Mouse (Mus musculus) T-helper 17 cell (primary cell): ENCODE results near the gene Sugct.

Experiments
- in situ Hi-C, 2 experiments: fragments of 300-600 bp; cut with MboI, MseI; formaldehyde crosslinking; loops; 1 replicate in 1 of 2; 2 replicates in 1 of 2; pipeline ENCODE4 v1.15.1; 2025; ENCODE audit warnings: high pct_unique_total_duplicates in 2 of 2

The Sugct gene

DNA sequence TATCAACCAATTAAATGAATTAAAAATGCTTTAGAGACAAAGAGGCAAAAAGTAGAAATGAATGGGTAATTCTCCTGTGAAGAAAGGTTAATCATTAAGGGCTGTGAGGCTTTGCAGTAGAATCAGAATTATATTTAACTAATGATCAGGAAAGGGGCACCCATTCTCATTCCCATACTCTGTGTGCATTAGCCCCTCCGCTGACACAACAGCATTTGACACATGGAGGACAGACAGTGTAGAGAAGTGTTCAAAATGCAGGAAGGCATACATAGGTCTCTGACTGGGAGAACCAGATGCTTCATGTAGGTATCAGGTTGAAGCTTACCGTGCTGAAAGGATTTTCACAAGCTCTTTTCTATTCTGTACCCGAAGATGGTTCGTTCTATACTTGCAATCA lies 393.8 kb downstream of the Sugct start:
- in situ Hi-C loops = no loop called here

- in situ Hi-C loops = no loop called here
These were observed 397.8 kb downstream of the Sugct start for GRCm38 (mm10) chr13:17297462-17298005.

GRCm38 (mm10) chr13:17296912-17297311 lies 398.4 kb downstream of the Sugct start:
- in situ Hi-C loops = no loop called here

- in situ Hi-C loops = no loop called here
These were observed 398.9 kb downstream of the Sugct start for GRCm38 (mm10) chr13:17296460-17296859.

GRCm38 (mm10) chr13:17291057-17291456 lies 404.3 kb downstream of the Sugct start:
- in situ Hi-C loops = no loop called here

- in situ Hi-C loops = loop anchor here in 1 of 2 experiments (10.0 kb wide), 1 partner anchor 1626 kb away; no protein-coding TSS in a partner anchor
These were observed 407.0 kb downstream of the Sugct start for GRCm38 (mm10) chr13:17288377-17288776.

- in situ Hi-C loops = no loop called here
These were observed 449.4 kb downstream of the Sugct start for GRCm38 (mm10) chr13:17245936-17246335.

DNA sequence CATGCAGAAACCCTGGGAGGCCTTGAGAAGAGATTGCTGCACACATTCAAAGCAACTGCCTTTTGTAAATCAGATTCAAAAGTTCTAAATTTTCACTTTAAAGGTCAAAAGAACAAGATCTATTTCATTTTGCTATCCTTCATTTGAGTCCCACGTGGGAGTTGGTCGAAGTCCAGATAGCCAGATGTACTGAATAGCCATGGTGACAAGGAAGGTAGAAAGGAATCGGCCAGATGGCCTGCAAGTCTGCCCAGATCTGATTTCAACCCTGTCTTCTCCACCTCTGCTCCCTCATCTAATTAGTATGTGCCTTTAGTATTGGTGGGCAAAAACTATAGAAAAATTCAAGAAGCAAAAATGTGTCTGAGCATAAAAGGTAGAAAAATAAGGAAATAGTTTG lies 478.8 kb downstream of the Sugct start:
- in situ Hi-C loops = no loop called here

DNA sequence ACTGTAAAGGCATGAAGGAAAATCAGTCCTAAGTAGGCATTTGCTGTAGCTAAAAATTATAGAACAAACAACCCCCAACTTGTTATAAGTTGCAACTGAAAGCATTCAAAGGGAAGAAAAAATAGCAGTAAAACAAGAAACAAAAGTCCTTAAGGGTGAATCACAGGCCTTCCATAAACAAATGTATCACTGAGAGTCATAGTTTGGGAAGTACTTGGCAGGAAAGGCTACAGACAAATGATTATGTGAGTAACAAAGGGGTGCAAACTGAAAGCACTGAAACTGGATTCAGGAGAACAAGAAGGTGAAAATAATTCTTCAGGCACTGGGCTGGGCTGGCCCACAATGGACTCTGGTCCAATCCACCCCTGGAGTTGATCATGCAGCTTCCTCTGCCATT lies 482.7 kb downstream of the Sugct start:
- in situ Hi-C loops = no loop called here

GRCm38 (mm10) chr13:17190180-17190762 lies 505.1 kb downstream of the Sugct start:
- in situ Hi-C loops = no loop called here

DNA sequence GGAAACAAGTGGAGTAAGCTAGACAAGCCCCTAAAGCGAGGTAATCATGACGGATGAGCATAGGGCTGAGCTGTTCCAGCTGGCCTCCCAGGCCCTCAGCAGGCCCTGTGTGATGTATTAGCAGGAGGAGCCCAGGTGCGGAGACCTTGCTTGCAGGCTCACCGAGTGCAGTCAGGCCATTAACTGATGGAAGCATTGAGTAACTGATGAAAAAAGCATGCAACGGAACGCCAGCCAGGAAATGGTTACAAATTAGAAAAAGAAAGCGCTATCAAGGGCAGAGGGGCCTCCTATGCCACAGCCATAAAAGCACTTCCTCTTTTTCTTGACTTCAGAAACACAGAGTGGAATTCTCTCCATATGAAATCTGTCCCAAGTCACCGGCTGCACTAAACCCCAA lies 510.1 kb downstream of the Sugct start:
- in situ Hi-C loops = no loop called here

DNA sequence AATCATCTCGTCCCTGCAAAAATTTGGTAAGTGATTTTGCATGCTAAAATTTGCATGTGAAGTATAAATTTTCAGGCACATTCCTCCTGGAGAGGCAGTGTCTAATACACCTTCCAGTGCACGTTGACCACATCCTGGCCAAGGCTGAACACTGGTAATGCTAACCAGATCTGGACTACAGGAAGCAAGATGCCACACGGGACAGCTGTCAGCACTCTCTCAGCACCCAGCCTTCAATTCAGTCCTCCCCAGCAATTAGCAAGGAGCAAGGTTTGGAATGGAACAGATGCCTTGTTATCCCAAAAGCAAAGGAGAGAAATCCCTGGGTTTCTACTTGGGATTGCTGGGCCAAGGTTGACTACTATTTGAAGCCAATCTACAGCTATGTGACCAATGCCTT lies 529.4 kb downstream of the Sugct start:
- in situ Hi-C loops = no loop called here

GRCm38 (mm10) chr13:17164721-17165120 lies 530.6 kb downstream of the Sugct start:
- in situ Hi-C loops = no loop called here

DNA sequence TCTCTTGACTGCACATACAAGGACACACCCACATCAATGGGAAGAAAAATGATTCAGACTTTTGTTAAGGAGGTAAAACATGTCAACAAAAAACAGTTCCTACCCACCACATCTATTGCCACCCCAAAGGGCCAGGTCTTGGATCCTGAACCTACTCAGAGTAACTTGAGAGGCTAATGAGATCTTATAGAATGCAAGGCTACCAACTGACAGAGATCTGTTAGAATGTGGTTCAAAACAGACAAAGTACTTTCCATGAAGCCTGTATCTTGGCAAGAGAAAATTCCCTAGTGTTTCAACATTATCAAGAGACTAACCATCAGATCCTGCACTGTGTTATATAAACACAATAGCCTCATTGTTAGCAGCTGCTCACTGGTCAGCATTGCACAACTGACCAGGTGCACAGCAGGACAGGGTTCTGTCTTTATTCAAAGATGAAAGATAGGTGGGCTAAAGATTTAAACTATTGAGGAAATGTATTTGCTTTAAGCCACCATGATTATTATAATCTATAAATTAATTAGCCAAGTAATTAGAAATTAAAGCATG lies 548.8 kb downstream of the Sugct start:
- in situ Hi-C loops = no loop called here

GRCm38 (mm10) chr13:17116073-17116472 lies 579.3 kb downstream of the Sugct start:
- in situ Hi-C loops = no loop called here

- in situ Hi-C loops = no loop called here
These were observed 593.0 kb downstream of the Sugct start for GRCm38 (mm10) chr13:17102372-17102771.

GRCm38 (mm10) chr13:17086547-17086946 lies 608.8 kb downstream of the Sugct start:
- in situ Hi-C loops = no loop called here

- in situ Hi-C loops = no loop called here
These were observed 609.2 kb downstream of the Sugct start for GRCm38 (mm10) chr13:17086146-17086545.

- in situ Hi-C loops = no loop called here
These were observed 610.2 kb downstream of the Sugct start for GRCm38 (mm10) chr13:17084946-17085852.

DNA sequence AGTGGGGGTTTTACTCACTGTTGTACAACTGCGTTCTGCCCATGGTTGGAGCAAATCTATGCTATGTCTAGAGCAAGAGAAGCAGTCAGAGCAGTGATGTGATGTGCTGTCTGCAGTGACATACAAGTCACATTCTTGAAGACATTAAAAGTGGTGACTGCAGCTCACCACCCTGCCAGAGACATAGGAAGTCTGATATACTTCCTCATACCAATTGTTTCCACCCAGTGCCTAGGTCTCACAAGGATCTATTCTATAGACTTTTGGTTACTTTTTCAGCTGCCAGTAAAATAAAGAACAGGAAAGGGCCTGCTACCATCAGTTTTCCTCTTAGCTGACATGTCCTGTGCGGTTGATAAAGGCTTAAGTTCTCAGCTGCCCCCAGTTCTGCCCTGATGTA lies 613.7 kb downstream of the Sugct start:
- in situ Hi-C loops = no loop called here

DNA sequence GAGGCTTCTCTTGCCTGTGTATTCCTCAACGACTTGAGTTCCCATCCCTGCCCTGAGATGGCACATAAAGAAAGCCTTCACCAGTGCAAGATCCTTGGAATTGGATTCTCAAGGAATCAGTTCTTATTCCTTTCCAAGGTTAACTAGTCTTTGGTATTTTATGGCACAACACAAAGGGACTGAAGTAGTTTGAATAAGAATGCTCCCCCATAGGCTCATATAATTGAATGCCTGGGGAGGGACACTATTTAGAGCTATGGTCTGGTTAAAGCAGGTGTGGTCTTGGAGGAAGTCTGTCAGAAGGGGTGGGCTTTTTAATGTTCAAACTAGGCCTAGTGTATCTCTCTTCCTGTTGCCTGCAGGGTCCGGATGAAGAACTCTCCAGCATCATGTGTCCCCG lies 629.8 kb downstream of the Sugct start:
- in situ Hi-C loops = no loop called here

- in situ Hi-C loops = no loop called here
These were observed 638.7 kb downstream of the Sugct start for GRCm38 (mm10) chr13:17056650-17057049.
